Mouse (Mus musculus) layer of hippocampus, postnatal 25 days (tissue): ENCODE measurements at regions not wholly inside any gene's neighbourhood (a gene's known extent, or its start where the extent isn't known, plus 50 kb on each side); places are given as distances from the start of the nearest gene placed in this dataset.

Experiments used
- DNase-seq, 2 experiments: peaks; one replicate each; pipeline ENCODE4 v3.0.0; 2022; ENCODE audit warnings: mixed read lengths in 2 of 2, low spot score in 1 of 2; ENCODE audit errors: extremely low spot score in 1 of 2

DNA sequence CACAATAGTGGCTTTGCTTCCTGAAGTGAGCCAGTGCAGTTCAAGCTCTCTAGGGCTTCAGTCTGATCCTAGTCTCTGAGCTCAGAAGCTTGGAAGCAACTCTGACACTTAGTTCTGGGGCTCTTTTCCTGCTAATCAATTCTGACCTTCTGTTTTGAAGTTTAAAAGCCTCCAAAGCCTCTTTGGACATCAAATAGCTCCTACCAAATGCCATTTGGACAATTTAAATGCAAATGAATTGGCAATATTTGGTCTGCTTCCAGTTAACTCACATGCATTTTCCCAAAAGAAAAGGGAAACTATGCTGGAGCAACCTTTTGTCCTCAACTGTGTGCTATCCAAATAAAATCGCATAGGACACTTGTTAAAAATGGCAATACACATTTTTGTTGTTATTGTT lies 968.7 kb downstream of the Tlr4 start:
- DNase-seq, result no peak
